Mouse (Mus musculus) layer of hippocampus, postnatal 14 days (tissue): ENCODE data around the gene Arhgap23. TPM values are rescaled to one million over a fixed set of nuclear protein-coding genes. Genes with fewer than 3 reads are reported as not detected.

Experiments used
- DNase-seq, 2 experiments: peaks; one replicate each; pipeline ENCODE4 v3.0.0; 2021 to 2022; ENCODE audit warnings: low spot score in 2 of 2, mixed read lengths in 1 of 2
- long read RNA-seq, 2 experiments: library from polyadenylated mRNA; stranded (forward); transcript quantifications; one replicate each; pipeline ENCODE4 v2.0.0; 2021
- total RNA-seq, 2 experiments: library from RNA; stranded (reverse); gene quantifications; 2 replicates each; pipeline ENCODE4 v1.2.3; 2021

Arhgap23 gene
- 10 to 100 TPM; 66.7 to 70.0 TPM for total RNA-seq
- long read RNA-seq, experiment 1, full-length matches to known transcripts: 8 of 41 reads
- long read RNA-seq, experiment 1, partial matches to known transcripts: 7 of 41 reads
- long read RNA-seq, experiment 1, other reads (novel, unspliced or antisense): 26 of 41 reads
- long read RNA-seq, experiment 2, full-length matches to known transcripts: 3 of 35 reads
- long read RNA-seq, experiment 2, partial matches to known transcripts: 5 of 35 reads
- long read RNA-seq, experiment 2, other reads (novel, unspliced or antisense): 27 of 35 reads

- DNase-seq: no peak
Measured at GRCm38 (mm10) chr11:97415330-97415711, at the start of gene Arhgap23. Arhgap23 (plus strand) TSS chr11:97415533.

GRCm38 (mm10) chr11:97365556-97365955 is 49.8 kb upstream of the Arhgap23 start:
- DNase-seq: no peak

- peak in 1 of 2 experiments; percentile 22 for DNase-seq
Measured at GRCm38 (mm10) chr11:97368501-97368900, 46.8 kb upstream of the Arhgap23 start.

GRCm38 (mm10) chr11:97370329-97371091 is 44.8 kb upstream of the Arhgap23 start:
- DNase-seq: no peak

GRCm38 (mm10) chr11:97372159-97372864 is 43.0 kb upstream of the Arhgap23 start:
- no peak for DNase-seq

- DNase-seq: no peak
Measured at GRCm38 (mm10) chr11:97373402-97373801, 41.9 kb upstream of the Arhgap23 start.

GRCm38 (mm10) chr11:97380036-97380435 is 35.3 kb upstream of the Arhgap23 start:
- no peak for DNase-seq

- no peak for DNase-seq
Measured at GRCm38 (mm10) chr11:97383017-97383416, 32.3 kb upstream of the Arhgap23 start.

GRCm38 (mm10) chr11:97383764-97384163 is 31.6 kb upstream of the Arhgap23 start:
- DNase-seq: no peak

- no peak for DNase-seq
Measured at GRCm38 (mm10) chr11:97387811-97388210, 27.5 kb upstream of the Arhgap23 start.

- DNase-seq: no peak
Measured at GRCm38 (mm10) chr11:97389127-97389526, 26.2 kb upstream of the Arhgap23 start.

- DNase-seq: no peak
Measured at GRCm38 (mm10) chr11:97393658-97394057, 21.7 kb upstream of the Arhgap23 start.

- DNase-seq: no peak
Measured at GRCm38 (mm10) chr11:97394146-97394545, 21.2 kb upstream of the Arhgap23 start.

- DNase-seq: no peak
Measured at GRCm38 (mm10) chr11:97398506-97398905, 16.8 kb upstream of the Arhgap23 start.

GRCm38 (mm10) chr11:97399958-97400710 is 15.2 kb upstream of the Arhgap23 start:
- DNase-seq: peak; percentile 79 to 84

GRCm38 (mm10) chr11:97401082-97401481 is 14.3 kb upstream of the Arhgap23 start:
- peak; percentile 52 to 62 for DNase-seq

- no peak for DNase-seq
Measured at GRCm38 (mm10) chr11:97401686-97402435, 13.5 kb upstream of the Arhgap23 start.

- no peak for DNase-seq
Measured at GRCm38 (mm10) chr11:97402746-97403145, 12.6 kb upstream of the Arhgap23 start.

- DNase-seq: no peak
Measured at GRCm38 (mm10) chr11:97403614-97404183, 11.6 kb upstream of the Arhgap23 start.

- DNase-seq: no peak
Measured at GRCm38 (mm10) chr11:97404184-97404760, 11.1 kb upstream of the Arhgap23 start.
